Mouse (Mus musculus) 3134 (cell line): ENCODE data around the gene Stoml1.
"Not testable (repeated sequence)": the region's sequence is repeated elsewhere in the genome, so short reads cannot be mapped to it uniquely, and the experiment has no call there.

ENCODE experiments used
- DNase-seq: peaks from one replicate; pipeline ENCODE4 v3.0.0-alpha.2; 2011; ENCODE audit warnings: low spot score; ENCODE audit not compliant: insufficient read length; ENCODE audit errors: extremely low read depth

The Stoml1 gene

DNA sequence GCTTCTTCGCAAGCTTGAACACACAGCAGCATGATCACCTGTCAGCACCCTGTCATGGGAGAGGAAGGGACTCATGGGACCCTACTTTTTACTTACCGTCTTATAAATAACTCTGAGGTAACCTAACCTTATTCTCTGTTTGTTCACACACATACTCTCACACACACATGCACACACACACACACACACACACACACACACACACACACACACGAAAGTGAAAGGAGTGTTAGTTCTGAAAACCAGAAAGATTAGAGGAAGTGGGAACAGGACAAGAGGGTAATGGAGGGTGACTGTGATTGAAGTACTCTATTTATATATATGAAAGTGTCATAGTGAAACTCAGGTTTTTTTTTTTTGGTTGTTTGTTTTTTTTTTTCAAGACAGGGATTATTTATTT is 18.1 kb downstream of the Stoml1 start:
- DNase-seq: no peak

DNA sequence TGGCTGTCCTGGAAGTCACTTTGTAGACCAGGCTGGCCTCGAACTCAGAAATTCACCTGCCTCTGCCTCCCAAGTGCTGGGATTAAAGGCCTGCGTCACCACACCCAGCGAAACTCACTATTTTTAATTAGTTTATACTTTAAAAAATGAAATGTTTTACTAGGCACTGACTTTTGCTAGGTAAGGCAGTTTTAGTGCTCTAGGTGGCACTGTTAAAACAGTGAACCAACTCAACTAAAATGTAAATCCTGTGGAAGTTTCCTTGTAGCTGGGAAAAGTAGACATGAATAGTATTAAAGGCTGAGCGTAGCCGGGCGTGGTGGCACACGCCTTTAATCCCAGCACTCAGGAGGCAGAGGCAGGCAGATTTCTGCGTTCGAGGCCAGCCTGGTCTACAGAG is 18.6 kb downstream of the Stoml1 start:
- DNase-seq: not testable (repeated sequence)

DNA sequence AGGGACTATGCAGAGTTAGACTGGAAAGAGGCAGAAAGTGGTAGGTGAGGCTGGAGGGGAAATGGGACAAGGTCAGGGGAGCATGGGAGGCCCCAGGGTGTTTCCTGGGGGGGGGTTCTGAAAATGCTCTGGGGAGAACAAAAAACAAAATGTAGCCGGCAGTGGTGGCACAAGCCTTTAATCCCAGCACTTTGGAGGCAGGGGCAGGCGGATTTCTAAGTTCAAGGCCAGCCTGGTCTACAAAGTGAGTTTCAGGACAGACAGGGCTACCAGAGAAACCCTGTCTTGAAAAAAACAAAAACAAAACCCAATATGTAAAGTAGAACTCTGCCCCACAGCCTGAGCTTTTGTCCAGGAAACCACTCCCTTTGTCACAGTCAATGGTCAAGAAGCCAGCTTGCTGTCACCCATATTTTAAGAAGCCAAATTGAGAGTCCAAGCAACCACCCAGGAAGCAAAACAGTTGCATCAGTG is 19.1 kb downstream of the Stoml1 start:
- no peak for DNase-seq

DNA sequence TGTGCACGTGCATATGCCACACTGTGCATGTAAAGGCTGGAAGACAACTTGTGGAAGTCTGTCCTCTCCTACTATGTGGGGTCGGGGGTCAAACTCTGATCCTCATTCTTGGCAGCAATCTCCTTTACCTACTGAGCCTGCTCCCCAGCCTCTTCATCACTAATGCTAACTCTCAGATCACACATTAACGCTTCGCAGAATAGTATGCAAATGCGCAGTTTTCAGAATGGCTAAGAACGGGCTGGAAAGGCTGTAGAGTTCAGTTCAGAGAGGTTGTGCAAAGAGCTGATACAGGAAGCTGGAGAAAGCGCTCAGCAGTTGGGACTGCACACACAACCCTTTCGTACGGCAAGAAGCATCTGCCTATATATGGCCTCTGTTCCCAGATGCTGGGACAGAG is 19.9 kb downstream of the Stoml1 start:
- no peak for DNase-seq

DNA sequence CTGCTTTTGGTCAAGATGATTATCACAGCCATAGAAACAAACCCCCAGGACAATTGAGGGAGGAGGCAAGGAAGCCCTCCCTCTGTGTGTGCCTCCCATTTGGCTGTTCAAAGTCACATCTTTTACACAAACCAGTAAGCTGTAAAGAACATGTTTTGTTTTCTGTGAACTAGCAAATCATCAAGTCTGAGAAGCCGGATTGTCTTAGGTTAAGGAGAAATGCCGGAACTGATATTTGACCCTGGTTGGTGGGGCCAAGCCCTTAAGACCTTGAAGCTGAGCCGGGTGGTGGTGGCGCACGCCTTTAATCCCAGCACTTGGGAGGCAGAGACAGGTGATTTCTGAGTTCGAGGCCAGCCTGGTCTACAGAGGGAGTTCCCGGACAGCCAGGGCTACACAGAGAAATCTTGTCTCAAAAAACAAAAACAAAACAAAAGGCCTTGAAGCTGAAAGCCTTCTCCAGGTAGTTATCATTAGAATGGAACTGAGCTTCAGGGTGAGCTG is 21.2 kb downstream of the Stoml1 start:
- DNase-seq: no peak

DNA sequence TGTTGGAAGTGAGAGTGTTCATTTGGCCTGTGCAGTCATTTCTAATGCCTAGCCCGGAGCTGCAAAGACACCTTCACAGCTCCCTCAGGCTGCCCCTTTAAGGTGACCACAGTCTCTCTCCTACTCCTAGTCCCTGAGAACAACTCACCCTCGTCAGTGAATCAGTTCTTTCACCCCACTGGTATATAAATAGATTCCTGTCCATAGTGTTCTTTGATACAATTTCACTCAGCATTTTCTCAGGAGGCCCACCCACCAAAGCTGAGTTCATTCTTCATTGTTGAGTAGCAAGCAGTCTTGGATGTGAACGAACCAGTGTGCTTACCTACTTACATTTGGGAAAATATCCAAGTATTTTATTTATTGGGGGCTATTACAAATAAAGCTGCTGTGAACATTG is 21.7 kb downstream of the Stoml1 start:
- no peak for DNase-seq

DNA sequence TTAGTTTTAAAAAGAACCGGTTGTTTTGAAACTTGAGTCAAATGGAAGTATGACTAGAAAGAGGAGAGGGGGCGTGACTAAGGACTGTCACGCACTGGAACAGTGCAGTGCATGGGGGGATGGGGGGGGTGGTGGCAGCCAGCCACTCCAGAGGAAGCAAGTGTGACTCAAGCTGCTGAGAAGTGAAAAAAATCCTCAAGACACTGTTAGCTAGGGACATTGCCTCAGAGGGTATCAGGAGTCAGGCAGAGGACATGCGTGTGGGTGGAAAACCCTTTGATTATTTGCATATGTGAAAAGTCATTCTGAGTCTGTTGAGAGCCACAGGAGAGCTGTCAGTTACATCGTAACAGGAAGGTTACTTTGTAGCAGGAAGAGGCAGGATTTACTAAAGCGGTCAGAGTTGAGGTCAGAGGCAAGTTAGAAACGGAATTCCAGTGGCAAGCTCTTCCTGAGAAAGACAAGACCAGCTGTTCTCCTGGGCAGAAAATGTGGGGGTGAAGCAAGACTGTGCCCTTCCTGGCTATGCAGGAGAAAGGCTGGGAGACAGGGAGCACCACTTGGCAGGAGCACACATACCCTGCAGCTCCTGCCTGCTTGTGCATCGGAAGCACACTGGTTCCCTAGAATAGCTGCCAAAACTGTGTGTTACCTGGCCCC is 22.3 kb downstream of the Stoml1 start:
- DNase-seq: peak; percentile 85

DNA sequence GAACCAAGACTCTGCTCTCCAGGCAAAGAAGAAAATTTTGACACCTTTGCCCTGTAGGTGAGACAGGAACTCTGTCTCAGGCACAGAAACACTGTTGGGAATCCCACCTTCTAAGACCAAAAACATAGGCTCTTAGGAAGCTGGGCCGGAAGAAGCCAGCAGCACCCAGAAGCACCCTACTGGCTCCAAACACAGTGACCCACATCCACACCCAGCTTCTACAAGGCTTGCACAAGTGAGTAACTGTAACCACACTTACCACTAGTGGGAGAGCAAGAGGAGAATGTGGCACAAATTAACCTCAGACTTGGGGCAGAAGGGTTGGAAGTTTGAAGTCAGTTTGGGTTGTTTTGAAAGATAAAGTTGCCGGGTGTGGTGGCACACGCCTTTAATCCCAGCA is 22.8 kb downstream of the Stoml1 start:
- peak; percentile 75 for DNase-seq

DNA sequence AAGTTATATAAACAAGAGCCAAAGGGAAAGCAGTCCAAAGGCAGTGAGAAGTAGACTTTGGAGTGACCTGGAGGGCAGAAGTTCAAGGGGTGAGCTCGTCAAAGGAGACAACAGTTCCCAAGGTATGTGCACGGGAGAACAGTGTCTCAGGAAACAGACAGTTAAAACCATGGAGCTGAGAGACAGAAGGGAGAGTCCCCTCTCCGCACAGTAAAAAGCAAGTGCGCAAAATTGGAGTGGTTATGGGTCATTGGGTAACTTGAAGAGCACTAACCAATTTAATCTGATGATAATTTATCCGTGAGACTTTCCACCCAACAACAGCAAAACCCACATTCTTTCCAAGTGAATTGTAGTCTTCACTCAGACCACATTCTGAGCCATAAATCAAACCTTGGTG is 23.4 kb downstream of the Stoml1 start:
- DNase-seq: no peak

DNA sequence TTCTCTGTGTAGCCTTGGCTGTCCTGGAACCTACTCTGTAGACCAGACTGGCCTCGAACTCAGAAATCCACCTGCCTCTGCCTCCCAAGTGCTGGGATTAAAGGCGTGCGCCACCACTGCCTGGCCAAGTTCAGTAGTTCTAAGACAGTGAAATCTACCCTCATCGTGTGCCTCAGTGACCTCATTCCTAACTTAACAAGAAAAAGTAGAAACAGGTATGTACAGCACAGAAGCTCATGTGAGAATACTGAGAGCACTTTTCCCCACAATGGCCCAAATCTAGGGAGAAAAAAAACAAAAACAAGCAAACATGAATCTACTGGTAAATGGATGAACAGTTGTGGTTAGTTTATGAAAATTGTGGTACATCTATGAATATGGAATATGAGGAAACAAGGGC is 25.3 kb downstream of the Stoml1 start:
- no peak for DNase-seq

DNA sequence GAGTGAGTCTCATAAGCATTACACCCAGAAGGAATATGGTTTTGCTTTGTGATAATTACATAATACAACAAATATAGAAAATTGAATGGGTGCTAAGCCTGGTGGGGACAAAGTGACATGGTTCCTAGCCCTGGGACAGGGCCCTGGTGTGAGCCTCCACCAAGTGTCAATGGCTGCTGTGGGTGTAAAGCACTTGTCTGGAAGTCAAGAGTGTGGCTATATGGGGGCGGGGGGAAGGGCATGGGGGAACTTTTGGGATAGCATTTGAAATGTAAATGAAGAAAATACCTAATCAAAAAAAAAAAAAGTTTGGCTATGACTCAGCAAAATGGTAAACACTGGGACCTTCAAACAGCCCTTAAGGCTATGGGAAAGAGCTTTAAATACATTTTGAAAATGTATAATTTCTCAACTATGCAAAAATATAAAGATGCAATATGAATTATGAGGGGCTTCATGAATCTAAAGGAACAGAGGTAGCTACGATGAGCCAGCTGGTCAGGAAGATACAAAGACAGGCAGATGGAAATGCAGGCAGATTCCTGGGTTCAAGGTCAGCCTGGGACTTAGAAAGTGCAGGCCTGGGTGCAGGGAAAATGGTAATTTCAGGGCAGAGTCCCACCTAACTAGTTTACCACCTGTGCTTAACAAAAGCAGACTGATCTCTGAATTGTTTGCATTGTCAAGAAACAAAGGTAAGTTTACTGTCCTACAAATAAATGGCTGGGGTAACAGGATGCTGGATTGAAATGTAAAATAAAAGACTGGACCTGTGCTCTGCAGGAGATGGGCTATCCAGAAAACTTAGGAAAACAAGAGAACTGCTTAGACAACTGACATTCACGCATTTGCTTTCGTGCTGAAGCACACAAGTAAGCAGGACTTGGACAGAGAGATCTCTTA is 26.1 kb downstream of the Stoml1 start:
- no peak for DNase-seq

DNA sequence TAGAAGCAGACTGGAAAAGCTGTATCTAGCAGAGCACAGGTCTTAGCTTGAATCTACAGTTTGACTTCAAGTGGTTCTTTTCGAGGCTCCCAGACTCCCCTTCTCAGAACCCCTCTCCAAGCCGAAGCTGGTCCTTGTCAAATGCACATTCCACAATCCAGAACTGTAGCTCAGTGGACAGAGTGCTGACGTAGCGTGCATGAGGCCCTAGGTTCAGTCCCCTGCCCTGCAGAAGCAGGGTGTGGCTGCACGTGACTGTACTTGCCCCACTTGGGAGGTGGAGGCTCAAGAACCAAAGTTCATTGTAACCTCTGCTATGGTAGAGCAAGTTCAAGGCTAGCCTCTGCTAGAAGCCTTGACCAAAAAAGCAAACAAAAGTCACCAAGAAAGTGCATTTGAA is 26.8 kb downstream of the Stoml1 start:
- DNase-seq: no peak

DNA sequence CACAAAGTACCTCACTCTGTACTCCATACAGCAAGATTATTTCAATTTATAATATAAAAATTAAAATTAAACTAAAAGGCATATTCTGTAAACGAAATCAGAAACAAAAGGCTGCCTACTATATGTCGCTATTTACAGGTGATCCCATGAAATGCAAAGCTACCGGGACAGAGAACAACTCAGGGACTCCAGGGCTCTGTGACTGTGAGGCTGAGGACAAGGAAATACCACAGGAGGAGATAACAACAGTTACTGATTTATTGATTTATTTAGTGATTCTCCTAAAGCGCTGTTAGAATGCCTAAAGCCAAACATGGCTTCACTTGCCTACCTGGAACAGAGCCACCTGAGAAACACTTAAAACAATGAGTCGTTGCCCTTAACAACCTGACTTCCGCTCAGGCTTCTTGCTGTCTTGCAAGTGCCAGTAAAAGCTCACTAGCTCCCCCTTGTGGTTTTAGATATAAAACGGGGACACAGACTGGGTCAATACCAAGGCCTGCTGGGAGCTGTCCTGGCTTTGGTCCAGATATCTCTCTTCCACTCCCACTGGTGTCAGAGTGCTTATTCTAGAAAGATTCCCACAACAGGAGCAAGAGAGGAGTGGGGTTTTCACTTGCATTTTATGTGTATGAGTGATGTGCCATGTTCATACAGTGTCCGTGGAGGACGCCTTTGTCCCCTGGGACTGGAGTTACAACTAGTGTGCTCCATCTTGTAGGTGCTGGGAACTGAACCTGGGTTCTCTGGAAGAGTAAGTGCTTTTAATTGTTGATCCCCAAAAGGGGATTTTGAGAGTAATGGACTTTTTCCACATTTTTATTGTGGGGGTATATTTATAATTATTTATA is 27.5 kb downstream of the Stoml1 start:
- peak; percentile 71 for DNase-seq

DNA sequence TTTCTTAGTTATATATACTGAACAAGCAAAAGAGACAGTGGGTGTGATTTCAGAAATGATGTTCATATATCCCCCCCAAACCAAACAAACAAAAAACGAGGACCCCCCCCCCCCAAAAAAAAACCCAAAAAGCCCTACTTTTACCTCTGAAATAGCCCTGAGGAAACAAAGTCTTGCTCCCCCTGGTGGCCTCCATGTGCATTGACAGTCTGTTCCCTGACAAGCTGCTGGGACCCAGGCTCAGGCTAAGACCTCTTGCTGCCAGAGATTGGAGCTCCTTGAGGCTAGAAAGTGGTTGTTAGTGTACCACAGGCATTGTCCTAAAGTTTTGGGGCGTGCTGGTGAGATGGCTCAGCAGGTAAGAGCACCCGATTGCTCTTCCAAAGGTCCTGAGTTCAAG is 28.6 kb downstream of the Stoml1 start:
- no peak for DNase-seq

DNA sequence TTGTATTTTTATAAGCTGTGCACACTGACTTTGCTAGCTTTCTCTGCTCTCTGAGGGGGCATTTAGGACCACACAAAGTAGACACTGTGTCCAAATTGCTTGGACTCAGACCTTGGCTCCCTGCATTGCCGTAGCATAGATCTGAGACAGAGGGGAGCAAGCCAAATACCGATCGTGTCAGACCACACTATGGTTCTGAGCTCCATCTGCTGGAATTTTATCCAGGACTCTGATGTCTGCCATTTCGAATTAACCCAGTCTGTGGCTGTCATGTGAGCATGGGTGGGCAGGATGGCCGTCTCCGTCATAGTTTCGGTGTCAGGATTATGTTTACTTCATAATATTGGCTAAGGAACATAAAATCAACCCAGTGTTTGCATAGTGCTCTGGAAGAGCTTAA is 30.5 kb downstream of the Stoml1 start:
- DNase-seq: no peak

DNA sequence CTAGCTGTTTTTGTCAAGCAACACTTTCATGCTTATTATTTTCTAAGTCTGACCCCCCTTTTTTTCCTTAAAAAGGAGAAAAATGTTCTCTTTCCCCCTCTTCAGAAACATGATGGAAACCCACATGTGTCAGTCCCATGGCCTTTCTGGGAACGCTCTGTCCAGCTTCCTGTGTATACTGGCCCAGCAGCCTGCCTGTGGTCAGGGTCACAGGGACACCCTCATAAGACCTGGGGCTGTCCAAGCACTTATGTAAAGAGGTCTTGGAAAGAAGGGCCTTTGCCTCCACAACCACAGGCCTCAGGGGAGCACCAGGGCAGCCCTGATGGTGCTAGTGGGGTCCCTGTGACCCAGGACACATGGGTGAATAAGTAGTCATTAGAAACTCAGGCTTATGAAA is 36.1 kb downstream of the Stoml1 start:
- no peak for DNase-seq

DNA sequence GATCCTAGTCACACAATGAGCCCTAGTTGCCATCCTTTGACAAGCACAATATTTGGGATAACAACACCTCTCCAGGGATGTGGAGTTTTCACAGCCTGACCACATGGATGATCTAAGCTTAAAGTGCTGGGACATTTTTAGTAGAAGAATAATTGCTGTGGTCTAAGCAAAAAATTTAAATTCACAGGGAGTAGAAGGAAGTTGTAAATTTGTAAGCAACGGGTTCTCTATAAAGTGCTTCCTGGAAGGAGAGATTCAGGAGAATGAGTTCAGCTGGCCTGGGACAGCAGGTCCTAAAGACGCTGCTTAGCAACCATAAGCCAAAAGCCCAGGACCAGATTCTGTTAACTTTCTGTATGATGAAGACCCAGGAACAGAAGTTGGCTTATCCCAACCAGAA is 36.9 kb downstream of the Stoml1 start:
- DNase-seq: no peak

DNA sequence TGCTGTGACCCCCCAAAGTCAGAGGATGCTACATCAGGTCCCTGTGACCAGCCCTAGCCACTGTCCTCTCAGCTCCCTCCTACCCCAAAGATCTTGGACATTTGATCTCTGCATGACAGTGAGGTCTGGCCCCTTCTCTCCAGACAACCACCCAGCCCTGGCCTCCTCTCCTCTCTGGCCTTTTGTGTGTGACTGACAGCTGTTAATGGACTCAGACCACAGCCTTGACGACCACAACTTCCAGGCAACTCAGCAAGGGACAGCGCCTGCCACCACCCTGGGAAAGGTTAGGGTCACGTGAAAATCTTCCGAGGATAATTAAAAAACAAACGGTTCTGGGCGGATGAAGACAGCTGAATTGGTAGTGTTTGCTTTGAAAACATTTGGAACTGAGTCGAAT is 41.6 kb downstream of the Stoml1 start:
- no peak for DNase-seq

DNA sequence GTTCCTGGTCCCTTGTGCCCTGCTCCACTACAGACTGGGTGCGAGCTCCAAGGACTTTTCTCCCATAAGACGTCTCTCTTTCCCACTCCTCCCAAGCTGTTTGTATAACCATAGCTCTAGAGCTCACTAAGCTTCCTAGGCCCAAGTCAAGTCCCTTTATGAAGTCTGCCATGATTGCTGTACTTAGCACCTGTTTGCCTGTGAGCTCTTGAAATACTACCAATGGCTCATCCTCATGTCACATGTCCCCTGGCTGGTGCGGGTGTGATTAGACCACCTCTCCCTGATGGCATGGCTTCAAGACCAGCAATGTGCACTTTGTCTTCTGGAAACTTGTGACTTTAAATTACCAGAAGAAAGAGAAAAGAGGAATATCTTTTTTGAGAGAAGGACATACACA is 42.4 kb downstream of the Stoml1 start:
- no peak for DNase-seq

DNA sequence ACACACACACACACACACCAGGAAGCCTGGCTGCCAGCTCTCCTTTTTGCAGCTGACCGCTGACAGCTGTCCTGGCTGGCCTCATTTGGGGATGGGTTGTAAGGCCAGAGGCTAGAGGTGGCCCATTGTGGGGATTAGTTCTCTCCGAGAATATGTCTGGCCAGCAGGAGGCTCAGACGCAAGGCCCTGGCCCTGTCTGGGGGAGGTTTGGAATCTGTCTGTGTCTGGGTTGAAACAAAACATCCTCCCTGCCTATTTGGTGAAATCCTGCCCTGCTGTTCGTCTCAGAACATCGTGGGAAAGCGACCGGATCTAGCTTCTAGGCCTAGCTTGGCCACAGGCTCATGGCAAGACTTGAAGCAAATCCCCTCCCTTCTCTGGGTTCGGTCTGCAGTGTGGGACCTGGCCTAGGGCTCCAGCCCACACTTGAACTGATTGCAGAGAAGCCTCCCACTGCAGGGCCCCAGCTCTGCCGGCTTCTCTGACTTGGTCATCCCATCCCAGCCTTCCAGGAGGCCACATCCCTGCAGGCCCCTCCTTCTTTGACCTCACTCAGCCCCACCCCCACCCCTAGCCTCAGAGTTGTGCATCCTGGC is 42.9 kb downstream of the Stoml1 start:
- no peak for DNase-seq

DNA sequence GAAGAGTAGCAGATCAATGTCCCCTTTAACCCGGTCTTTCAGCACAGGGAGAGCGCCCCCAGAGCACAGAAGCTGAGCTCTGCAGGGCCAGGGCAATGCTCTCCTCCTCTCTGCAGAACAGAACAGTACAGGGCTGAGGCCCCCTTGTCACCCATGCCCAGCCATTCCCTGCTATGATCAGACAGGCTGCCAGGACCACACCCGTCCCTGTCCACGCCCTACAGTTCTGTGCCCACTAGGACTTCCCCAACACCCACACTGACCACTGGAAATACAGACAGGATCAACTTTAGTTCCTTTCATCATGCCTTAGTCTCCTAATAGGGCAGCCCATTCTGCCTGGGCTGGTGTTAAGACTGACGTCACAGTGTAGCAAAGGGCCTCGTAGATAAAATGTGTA is 44.1 kb downstream of the Stoml1 start:
- no peak for DNase-seq
